Mouse (Mus musculus) myocyte (in vitro differentiated cells): ENCODE measurements around the gene Strap.

Source experiments
- CEBPB ChIP-seq: IDR thresholded peaks from 2 replicates; pipeline ENCODE4 v1.6.1; 2011; ENCODE audit warnings: mild to moderate bottlenecking, moderate library complexity; ENCODE audit not compliant: poor library complexity, insufficient read depth, severe bottlenecking
- MAX ChIP-seq: IDR thresholded peaks from one replicate; pipeline ENCODE4 v1.6.1; 2011; ENCODE audit warnings: low read depth, mild to moderate bottlenecking, control low read depth
- MYOG ChIP-seq, 3 experiments: IDR thresholded peaks; one replicate each; pipeline ENCODE4 v1.6.1; 2011; ENCODE audit warnings: control low read depth in 2 of 3, low read depth in 2 of 3, mild to moderate bottlenecking in 2 of 3; ENCODE audit not compliant: insufficient read length in 2 of 3, control insufficient read depth in 1 of 3, insufficient read depth in 1 of 3
- POLR2A ChIP-seq: IDR thresholded peaks from one replicate; pipeline ENCODE4 v1.6.1; 2011; ENCODE audit warnings: low read depth, mild to moderate bottlenecking, control low read depth, moderate library complexity; ENCODE audit not compliant: insufficient read length

DNA sequence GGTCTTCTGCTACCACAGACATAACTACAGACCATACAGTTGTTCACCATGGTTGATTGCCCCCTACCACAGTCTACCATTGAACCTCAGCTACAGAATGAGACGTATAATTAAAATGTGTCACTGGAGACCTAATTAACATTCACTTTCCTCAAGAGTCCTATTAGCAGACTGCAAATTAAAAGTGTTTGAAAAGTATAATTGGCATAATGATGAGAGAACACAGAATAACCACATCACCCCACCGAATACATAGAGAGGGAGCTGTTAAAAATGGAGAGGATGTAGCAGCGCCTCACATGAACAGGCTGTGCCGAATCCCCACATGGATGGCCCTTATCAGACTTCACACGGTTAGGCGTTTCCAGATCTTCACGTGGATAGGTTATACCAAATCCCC, 35.4 kb upstream of the Strap start:
- TF ChIP-seq POLR2A: no peak
- TF ChIP-seq MAX: no peak
- TF ChIP-seq MYOG (IDR thresholded peaks at IDR 0.05; ENCODE audit: control insufficient read depth in 1 of 3, insufficient read depth in 1 of 3, insufficient read length in 2 of 3, low read depth in 2 of 3): no peak
- TF ChIP-seq CEBPB: no peak
